Mouse (Mus musculus): ENCODE measurements at regions not wholly inside any gene's neighbourhood (a gene's known extent, or its start where the extent isn't known, plus 50 kb on each side); places are given as distances from the start of the nearest gene placed in this dataset.
"Not testable (repeated sequence)": the region's sequence is repeated elsewhere in the genome, so short reads cannot be mapped to it uniquely, and the experiment has no call there.

DNA sequence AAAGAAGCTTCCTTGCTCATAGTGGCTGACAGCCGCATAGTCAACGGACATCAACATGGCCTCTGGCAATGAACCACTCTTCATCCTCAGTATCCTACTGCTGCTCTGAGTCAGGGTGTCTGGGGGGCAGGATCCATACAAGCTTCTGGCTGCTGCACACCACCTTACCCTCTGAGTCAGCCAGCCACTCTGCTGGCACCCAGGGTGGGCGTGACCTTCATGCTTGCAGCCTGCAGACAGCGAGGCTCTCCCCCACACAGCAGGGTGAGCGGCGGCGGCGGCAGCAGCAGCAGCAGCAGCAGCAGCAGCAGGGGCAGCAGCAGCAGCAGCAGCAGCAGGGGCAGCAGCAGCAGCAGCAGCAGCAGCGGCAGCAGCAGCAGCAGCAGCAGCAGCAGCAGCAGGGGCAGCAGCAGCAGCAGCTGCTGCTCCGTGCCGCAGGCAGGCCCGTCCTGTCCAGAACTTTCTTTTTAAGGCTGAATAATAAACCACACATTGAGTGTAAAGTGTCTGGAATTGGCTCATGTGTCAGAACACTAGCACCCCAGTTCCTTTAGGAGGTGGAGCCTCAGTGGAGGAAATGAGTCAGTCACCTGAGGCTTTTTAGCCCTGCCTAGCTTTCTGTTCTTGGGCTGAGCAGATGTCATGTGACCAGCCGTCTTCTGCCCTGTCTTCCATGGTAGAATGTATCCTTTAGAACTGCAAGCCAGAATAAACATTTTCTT is 186.3 kb downstream of the 1810013L24Rik start:
- DNase-seq: no peak

DNA sequence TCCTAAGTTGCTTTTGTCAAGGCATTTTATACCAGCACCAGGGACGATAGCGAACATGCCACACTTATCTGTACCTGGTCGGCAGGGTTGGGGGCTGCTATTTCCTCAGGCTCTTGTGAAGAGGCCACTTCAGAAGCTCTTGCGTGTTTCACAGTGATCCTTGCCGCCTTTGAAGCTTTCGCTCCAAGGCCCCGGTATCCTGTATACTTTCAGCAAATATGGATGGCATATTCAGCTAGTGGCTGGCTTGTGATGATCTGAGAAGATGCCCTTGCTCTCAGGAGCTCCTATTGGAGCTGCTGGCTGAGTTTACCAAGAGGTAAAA is 186.8 kb downstream of the 1810013L24Rik start:
- DNase-seq: no peak

- no peak for DNase-seq
These were observed 200.8 kb downstream of the 1810013L24Rik start for GRCm38 (mm10) chr16:9030717-9031116.

- DNase-seq: no peak
These were observed 213.4 kb downstream of the 1810013L24Rik start for GRCm38 (mm10) chr16:9043271-9043670.

DNA sequence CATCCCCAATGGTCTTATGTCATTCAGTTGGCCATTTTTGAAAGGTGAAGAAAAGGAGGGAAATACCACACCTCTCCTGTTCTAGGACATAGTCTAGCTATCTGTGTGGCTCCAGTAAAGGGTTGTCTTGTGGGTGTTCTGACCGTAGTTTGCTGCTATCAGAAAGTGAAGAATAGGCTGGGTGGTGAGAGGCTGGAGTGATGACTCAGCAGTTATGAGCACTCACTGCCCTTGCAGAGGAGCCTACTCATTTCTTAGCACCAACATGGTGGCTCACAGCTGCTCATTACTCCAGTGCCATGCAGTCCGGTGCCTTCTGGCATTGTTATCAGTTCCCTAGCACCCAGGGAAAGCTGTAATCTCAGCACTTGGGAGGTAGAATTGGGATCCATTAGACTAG is 217.0 kb downstream of the 1810013L24Rik start:
- DNase-seq: no peak

DNA sequence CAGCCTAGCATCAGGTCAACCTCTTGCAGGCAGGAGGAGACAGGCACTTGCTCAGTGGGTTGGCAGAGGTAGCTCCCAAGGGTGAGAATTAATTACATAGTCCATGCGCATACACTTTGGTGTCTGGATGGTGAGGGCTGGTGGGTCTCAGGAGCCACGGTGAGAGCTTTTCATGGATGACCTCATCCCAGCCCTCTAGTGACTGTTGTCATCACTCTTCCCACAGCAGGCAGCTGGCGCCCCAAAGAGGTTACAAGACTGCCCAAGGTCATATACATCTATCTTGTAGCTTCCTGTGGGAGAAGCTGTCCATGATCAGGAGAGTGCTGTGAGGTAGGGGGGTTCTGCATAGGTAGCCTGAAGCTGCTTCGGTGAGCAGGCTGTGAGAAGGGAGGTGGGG is 224.5 kb downstream of the 1810013L24Rik start:
- DNase-seq: no peak

DNA sequence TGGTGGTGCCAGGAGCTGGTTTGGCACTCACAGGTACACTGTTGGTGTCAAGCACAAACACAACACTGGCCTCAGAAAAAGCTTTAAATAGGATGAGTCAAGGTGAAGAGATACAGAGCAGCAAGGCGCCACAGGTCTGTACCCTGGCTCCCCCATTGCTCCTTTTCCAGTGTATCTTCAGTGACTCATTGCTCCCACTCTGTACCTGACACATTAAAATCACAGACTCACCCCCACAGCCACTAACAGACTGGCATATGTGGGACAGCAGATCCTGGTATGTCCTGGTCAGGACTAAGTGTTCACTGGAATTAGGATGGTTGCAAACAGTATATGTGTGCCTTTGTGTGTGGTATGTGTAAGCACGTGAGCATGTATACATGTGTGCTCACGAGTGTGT is 226.5 kb downstream of the 1810013L24Rik start:
- no peak for DNase-seq

- DNase-seq: no peak
These were observed 241.6 kb downstream of the 1810013L24Rik start for GRCm38 (mm10) chr16:9071526-9071925.

- DNase-seq: not testable (repeated sequence)
These were observed 242.1 kb downstream of the 1810013L24Rik start for GRCm38 (mm10) chr16:9071956-9072355.

- no peak for DNase-seq
These were observed 244.4 kb downstream of the 1810013L24Rik start for GRCm38 (mm10) chr16:9074295-9074694.

GRCm38 (mm10) chr16:9077451-9077850 is 247.6 kb downstream of the 1810013L24Rik start:
- DNase-seq: no peak

- DNase-seq: no peak
These were observed 248.6 kb downstream of the 1810013L24Rik start for GRCm38 (mm10) chr16:9078405-9078942.

DNA sequence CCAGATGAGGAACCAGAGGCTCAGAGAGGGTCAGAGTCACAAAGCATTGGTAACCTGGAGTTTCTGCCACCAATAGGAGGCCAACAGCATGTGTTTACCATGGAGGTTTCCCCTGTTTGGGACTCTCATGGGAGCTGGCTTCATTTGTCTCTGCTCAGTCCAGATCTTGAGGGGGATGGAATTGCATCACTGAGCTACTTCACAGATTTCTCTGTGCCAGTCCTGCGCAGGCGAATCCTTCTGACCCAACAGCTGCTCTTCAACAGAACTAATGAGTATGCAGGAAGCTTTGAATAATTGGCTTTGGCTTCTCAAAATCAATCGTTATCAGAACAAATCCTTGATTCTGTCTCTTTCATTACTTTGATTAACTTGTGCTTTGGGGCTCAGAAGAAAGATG is 253.1 kb downstream of the 1810013L24Rik start:
- peak; percentile 27 to 36 for DNase-seq

DNA sequence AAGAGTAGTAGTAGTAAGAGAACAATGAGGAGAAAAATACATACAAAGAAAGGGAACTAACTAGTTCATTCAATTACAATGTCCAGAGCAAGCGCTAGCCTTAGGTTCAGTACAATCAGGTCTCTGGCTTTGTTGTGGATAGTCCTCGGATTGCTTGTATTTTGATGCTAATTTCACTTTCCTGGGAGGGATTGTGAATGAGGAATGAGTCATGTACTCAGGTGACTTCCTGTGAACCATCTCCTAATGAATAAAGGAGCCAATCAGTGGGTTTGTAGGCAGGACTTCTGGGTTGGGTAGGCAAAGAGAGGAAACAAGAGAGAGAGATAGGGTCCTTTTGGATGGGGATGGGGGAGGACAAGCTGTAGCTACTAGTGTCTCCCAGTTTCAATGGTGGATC is 253.8 kb downstream of the 1810013L24Rik start:
- no peak for DNase-seq

- no peak for DNase-seq
These were observed 254.7 kb downstream of the 1810013L24Rik start for GRCm38 (mm10) chr16:9084581-9084980.

DNA sequence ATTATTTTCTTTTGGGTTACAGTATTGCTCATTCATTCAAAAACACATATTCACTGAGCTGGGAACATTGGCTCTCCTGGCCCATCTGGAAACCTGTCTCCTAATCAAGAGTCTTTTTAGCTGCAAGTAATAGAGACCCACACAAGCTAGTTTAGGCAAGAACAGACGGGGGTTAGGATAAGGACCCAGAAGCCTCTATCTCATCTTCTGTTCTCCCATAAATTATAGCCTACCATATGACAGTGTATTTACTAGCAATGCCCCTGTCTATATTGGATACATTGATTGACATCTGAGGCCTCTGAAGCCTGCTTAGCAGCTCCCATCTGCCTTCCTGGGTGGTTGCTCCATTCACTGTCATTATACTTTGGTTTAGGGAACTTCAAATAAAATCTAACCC is 255.2 kb downstream of the 1810013L24Rik start:
- peak in 1 of 2 experiments; percentile 10 for DNase-seq

- DNase-seq: no peak
These were observed 256.1 kb downstream of the 1810013L24Rik start for GRCm38 (mm10) chr16:9085977-9086376.

DNA sequence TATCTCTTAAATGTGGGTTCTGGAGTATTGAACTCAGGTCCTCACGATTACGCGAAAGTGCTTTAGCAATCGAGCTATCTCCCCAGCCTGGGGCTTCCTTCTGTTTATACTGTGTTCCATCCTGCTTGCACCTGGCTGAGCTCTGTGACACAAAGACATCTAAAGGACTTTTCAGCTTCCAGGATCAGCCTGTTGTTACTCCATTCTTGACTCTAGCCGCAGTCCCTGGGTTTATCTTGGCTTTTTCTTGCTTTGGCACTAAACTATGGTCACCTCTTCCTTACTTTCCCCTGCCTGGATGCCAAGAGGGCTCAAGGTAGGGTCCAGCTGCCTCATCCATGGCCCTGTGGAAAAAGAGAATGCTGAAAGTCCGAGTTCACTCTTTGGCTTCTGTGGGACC is 261.9 kb downstream of the 1810013L24Rik start:
- DNase-seq: no peak

GRCm38 (mm10) chr16:9092191-9092848 is 262.4 kb downstream of the 1810013L24Rik start:
- no peak for DNase-seq

DNA sequence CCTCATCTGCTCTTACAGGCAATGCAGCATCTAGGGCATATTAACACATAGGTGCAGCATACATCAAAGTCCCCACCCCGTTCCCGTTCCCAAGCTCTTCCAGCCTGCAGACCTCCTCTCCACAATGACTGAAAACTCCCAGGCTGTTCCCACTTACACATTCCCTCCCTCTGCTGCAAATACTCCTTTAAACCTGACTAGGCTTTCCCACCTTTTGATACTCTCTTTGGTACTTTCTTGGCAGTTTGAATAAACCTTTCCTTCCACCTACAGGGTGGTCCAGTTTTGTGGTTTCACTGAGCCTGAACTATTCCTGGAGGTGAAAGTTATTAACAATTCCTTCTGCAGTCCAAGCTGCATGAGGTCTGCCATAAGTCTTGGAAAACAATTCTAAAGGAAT is 263.7 kb downstream of the 1810013L24Rik start:
- no peak for DNase-seq

- DNase-seq: no peak
These were observed 264.3 kb downstream of the 1810013L24Rik start for GRCm38 (mm10) chr16:9094201-9094600.

GRCm38 (mm10) chr16:9106211-9106610 is 276.3 kb downstream of the 1810013L24Rik start:
- no peak for DNase-seq

GRCm38 (mm10) chr16:9106676-9107075 is 276.8 kb downstream of the 1810013L24Rik start:
- DNase-seq: not testable (repeated sequence)

DNA sequence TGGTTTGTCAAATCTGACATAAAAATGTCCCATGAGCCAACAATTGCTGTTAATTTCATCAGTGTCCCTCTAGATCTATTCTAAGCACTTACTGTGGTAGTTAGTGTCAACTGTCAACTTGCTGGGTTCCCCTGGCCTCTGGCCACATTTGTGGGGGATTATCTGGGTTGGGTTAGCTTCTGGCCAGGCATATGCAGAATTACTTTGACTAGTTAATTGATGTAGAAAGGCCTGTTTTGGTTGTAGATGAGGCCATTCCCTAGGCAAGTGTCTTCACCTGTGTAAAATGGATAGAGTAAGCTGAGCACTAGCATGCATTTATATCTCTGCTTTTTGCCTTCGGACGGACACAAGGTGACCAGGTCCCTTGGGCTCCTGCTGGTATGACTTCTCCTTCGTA is 283.9 kb downstream of the 1810013L24Rik start:
- DNase-seq: no peak
